Mouse (Mus musculus) frontal cortex, postnatal 10 days (tissue): ENCODE measurements around the gene Cdc42ep3.

Source experiments
- DNase-seq, 2 experiments: peaks; one replicate each; pipeline ENCODE4 v3.0.0; 2022; ENCODE audit warnings: low spot score in 2 of 2, mixed read lengths in 1 of 2

Cdc42ep3 gene

DNA sequence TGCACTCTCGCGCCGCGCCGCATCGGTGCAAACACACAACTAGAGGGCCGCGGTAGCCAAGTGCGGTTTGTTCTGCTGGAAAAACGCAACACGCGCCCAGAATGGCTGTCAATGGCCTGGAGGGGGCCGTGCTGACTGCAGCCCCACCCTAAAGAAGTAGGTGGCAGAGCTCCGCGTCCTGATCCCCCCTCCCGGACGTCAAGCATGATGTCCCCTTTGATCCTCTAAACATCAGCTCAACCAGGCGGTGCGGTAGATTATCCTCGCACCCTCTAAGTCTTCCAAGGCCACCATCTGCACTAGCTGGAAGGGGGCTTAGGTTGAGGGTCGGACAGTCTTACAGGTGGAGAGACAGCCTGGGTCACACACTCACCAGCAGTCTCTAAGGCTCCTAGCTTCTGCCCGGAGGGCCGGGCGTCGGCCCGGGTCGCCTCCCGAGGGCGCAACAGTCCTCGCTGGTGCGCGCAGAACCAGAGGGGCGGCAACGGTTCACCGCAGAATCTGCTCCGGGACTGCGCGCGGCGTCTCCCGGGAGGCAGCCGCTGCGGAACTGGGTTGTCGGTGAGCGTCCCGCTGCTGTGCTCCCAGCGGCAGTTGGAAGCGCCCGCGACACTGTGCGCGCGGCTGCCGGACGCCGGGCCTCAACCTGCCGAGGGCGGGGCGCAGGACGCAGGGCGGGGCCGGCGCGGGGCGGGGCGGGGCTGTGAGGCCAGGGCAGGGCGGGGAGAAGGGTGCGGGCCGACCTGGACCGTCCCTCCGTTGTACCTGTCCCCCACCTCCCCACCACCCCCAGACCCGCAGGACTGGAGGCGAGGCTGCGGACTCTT lies at the start of gene Cdc42ep3:
Gene Cdc42ep3 (minus strand): TSS at position 648 of the 827 bp plus-strand sequence.
- DNase-seq = peak; percentile 44 to 62

DNA sequence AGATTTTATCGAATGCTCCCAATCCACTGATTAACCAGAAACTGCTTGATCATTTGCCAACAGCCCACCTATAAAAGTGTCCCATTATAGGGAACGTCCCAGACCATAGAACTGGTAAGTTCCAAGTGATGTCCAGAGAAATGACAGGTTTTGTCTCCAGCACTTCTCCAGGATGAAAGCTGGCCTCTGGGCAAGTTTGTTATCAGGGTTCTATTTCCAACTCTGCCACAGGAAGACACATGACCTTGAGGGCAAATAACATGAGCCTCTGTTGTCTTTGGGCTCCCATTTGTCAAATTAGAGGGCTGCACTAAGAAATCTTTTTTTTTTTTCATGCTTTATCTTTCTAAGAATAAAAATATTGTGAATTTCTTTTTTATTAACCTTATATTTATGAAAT lies 45.5 kb upstream of the Cdc42ep3 start:
- DNase-seq = no peak

DNA sequence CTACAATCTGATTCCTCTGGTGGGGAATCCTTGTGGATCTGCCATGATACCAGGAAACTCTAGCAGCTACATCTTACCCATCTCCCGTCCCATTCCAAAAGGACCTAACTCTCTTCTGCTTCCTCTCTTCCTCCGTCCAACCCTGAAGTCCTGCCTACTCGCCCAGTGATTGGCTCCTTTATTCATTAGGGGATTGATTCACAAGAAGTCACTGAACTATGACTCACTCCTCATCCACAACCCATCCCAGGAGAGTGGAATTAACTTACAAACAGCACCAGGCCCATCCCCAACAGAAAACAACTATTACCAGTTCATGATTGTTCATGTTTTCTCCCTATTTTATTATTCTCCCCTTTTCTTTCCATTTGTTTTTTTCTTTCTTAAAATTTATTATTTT lies 43.5 kb upstream of the Cdc42ep3 start:
- no peak for DNase-seq

DNA sequence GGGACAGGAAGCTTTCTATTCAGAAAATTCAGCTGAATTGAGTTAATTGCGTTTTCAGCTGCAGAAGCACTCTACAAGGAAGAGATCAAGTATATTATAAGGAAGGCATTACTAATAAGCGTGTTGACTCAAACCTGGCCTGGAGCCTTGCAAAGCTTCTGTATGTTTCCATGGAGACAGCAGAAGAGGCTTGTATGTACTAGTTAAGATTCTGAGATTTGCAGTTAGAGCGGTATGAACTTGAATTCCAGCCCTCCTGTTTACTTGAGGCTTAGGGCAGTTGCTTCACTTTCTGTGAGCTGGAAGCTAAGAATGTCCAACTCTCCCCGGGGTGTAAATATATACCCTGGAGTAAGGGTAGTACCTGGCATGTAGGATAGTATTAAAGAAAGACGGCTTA lies 39.9 kb upstream of the Cdc42ep3 start:
- DNase-seq = no peak

DNA sequence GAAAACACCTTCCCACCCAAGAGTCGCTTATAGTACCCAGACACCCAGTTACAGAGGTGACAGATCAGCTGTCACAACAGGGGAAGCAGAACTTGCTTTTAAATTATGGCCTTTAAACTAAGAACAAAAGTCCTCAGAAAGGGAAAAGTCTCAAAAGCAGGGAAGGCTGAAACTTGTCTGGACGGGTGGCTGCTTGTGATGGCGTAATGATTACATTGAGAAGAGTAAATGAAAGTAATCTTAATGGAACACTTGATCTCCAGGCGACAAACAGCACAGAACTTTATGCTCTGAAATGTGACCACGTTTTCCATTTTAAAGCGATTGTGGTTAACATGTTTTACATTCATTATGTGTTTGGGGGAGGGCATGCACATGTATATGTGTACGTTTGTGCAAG lies 39.0 kb upstream of the Cdc42ep3 start:
- DNase-seq = no peak

DNA sequence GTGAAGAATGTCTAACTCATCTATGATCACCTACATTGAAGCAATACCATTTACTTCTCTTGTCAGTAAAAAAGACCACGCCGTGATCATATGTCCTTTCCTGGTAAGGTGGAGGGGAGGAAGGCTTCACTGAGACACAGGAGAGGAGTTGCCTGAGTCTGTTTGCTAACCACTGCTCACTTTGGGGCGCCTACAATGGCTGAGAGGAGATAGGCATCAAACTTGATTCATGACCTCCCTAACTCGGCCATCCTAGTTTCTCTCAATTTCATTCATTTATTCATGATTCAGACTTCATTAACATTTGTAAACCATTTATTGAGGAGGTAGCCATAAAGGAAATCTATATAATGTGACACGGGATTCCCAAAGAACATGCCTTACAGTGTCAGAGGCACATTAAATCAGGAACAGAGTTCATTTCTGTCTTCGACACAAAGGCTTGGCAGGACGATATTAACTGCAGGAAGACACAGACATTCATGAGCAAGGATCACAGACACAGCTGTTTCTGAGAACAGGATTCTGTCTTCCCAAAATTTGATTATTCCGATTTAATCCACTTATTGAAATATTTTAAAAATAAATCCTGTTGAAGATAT lies 32.7 kb upstream of the Cdc42ep3 start:
- no peak for DNase-seq

DNA sequence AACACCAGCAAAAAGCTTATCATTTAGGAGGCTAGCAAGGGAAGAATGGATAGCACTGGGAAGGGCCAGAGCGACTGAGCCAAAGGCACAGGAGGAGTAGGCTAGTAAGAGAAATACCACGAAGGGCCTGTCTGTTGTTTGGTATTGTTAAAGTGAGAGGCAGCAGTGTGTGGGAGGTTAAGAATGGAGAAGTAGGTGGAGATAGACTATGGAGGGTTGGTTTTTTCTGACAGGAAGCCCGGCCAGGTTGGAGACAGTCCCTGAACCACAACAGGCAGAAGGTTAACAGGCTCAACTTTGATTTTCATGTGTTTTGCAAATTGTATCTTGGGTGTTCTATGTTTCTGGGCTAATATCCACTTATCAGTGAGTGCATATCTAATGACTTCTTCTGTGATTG lies 26.6 kb upstream of the Cdc42ep3 start:
- DNase-seq = no peak

DNA sequence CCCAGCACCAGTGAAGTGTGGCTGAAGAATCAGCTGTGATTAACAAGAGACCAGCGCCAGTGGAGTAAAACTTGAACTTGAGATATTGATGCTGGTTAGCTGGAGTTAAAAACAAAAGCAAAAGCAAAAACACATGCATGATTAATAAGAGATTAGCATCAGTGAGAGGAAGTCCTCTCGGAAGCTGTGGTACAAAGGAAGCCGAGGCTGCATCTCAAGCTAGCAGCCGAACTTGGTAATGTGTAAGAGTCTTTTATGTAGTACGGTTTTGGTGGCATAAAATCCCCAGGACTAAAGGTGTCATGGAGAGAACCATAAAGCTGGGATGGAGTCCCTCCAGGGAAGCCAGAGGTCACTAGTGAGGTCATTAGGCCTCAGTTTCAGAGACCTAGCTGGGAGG lies 24.3 kb upstream of the Cdc42ep3 start:
- DNase-seq = no peak

DNA sequence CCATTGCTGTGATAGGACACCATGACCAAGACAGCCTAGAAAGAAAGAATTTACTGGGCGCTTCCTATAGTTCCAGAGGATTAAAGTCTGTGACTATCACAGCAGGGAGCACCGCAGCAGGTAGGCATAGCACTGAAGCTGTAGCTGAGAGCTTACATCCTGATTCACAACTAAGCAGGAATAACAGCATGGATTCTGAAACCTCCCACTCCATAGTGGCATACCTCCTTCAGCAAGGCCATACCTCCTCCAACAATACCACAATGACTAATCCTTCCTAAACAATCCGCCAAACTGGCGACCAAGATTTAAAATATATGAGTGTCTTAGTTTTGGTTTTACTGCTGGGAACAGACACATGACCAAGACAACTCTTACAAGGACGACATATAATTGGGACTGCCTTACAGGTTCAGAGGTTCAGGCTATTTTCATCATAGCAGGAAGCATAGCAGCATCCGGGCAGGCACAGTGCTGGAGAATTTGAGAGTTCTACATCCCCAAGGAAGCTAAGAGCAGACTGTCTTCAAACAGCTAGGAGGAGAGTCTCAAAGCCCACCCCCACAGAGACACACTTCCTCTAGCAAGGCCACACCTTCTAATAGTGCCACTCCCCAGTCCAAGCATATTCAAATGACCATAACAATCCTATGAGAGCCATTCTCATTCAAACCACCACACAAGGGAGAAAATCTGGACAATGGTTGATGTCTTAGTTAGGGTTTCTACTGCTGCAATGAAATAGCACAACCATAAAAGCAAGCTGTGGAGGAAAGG lies 21.7 kb upstream of the Cdc42ep3 start:
- no peak for DNase-seq

DNA sequence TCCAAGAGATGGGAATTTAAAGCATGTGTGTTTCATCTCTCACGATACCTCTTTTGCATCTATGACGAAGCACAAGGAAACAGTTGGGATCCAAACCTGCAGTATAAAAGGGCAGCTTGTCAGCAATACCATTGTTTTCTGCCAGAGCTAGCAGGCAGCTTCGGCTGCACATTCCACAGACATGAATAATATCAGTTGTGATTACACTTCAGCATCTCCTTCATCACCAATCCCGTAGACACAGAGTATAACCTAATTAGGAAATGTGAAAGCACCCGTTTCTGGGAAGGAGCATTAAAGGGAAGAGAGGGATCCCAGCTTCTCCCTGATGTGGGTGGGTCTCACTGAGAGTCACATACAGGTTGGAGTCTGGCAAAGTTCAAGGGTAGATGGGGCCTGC lies 18.1 kb upstream of the Cdc42ep3 start:
- DNase-seq = no peak

DNA sequence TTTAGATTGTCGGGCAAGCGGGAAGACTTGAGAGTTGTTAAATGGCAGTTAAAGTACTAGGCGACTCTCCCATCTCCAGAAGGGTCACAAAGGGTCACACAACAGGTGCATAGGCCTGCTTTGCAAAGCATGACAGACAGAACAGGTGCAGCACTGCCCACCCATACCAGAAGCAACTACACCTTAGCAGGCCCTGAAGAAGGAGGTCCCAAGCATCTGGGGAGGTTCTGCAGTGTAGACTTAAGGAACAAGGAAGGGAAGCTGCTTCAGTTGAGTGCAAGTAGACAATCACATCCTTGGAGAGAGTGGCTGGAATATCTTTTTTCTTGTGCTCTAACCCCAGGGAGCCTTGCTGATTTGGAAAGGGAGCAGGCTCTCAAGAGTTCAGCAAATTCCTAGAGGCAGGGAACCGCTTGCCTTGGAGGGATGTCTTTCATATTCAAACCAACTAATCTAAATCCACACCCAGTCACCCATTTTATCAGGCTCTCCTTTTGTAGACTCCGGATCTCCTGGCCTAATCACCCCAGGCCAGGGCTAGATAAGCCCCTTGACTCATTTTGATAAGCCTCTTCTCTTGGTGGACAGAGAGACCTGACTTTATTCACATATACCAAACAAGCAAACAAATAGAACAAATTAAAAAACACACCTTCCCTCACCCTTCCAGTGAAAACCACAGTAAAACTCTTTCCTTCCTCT lies 10.0 kb upstream of the Cdc42ep3 start:
- DNase-seq = no peak

DNA sequence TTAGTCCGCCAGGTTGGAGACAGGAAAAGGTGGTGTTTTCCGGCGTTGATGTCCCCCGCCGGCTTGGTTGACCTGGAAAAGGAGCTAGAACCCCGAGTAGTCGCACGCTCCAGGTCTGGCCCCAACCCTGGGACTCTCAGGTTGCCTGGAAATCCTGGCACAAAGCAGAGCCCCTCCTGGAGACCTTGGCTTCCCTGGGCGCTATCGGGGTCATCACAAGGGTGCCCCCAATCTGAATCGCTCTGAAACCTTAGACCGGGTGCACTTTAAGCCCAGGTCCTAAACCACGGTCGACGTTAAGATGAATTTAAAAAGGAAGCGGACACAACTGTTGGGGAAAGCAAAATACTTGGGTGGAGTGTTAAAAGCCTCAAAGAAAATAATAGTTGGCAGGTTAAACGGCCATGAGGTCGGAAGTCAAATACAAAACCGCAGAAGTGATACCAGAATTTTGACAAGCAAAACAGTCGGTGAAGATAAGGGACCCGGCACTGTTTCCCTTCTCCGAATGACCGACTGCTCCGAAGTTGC lies 1.2 kb upstream of the Cdc42ep3 start:
- DNase-seq = peak in 1 of 2 experiments; percentile 27

DNA sequence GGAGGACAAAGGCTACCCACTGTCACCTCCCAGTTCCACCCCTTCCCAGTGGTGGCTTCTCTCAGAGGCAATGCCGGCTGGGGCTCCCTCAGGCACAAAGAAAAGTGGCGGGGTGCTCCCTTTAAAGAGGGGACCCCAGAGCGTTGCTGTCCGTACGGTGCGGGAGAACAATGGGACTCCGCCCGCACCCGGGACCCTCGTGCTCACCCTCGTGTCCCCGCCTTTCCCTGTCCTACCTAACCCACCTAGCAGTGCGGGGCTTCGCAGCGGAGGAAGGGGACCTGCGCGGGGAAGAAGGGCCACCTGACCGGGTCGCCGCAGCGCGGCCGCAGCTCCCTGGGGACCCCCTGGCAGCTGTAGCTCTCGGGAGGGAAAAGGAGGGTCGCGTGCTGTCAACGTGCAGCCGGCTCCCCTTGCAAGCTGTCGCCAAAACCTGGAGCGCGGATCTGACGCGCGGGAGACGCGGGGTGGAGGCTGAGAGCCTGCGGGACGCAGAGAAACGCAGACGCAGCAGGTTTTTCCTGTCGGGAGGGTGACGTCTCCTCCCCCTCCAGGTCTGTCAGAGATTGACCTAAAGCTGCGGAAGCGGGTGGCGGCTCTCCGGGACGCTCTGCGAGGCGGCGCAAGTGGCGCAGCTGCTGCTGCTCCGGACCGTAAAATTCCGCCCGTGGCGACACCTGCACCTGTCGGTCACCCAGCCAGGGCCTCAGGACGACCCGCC lies 540 bp upstream of the Cdc42ep3 start:
- peak; percentile 73 to 81 for DNase-seq

DNA sequence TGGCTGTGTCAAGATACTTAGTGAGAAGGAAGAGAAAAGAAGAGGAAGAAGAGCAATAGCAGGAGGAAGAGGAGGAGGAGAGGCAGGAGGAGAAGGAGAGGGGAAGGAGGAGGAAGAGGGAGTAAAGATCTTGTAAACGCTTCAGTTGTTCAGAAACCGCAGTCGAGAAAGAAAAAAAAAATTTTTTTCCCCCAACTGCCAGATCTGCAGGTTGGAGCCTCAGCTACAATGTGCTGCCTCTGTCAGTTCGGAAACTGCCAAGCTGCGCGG lies 782 bp downstream of the Cdc42ep3 start:
- DNase-seq = no peak

DNA sequence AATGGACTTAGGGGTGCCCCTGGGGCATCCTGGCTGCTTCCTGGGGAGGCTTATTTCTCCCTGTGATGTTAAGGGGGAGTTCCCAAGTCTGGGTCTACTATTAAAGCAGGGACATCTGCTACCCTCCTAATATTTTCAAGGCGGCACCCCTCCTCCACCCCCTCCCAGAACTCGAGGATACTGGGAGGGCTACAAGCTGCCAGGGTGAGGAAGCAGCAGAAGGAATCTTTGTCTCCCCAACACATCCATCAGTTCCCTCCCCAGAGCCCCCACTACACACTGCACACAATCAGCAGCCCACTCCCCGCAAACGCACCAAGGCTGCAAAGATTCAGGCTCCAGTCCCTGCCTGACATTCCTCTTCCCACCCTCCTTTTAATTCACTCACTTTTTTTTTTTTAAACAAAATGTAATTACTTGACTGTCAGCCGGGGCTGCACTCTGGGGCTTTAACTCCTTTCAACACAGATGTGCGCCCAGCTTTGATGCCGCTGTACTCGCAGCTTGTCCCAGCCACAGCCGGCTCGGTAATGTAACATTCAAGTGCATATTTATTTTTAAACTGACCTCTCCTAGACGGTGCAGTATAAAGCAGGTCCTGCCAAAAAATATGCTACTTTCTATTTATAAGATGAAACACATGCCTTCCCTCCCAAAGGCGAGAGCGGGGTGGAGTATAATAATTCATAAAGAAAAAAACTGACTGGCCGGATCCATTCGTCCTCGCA lies 1.3 kb downstream of the Cdc42ep3 start:
- DNase-seq = no peak

DNA sequence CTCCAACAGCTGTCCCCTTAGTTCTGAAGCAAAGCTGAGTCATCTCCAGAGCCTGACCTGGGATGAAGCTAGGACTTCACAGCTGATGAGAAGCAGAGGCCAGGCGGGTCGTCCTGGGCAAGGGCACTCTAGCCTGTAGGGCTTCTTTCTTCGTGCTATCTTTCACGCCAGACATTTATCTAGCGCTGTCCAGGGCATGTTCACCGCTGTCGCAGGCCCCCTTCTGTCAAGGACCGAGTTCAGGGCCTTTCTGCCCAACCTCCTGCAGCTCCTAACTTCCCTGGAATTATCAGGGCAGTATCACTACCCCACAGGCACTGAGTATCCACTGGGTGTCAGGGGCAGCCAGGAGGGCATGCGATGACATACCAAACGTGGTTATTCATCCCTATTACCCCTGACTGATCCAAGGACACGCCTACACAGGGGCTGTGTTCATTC lies 4.1 kb downstream of the Cdc42ep3 start:
- DNase-seq = no peak

DNA sequence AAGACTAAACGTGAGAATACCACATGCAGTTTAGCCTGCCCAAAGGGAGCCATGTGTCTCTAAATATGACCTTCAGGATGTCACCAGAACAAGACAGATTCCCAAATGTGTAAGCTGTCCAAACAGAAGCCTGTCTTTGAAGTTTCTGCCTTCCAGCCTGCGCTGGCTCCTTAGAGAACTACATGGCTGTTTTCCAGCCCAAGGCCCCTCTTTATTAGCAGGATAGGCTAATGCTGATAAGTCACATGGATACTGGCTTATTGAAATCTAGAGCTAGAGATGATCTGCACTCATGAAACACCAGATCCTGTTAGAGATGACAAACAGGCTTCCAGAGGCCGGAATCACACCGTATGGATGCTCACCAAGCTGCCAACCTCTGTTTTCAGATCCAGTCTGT lies 5.5 kb downstream of the Cdc42ep3 start:
- DNase-seq = no peak

DNA sequence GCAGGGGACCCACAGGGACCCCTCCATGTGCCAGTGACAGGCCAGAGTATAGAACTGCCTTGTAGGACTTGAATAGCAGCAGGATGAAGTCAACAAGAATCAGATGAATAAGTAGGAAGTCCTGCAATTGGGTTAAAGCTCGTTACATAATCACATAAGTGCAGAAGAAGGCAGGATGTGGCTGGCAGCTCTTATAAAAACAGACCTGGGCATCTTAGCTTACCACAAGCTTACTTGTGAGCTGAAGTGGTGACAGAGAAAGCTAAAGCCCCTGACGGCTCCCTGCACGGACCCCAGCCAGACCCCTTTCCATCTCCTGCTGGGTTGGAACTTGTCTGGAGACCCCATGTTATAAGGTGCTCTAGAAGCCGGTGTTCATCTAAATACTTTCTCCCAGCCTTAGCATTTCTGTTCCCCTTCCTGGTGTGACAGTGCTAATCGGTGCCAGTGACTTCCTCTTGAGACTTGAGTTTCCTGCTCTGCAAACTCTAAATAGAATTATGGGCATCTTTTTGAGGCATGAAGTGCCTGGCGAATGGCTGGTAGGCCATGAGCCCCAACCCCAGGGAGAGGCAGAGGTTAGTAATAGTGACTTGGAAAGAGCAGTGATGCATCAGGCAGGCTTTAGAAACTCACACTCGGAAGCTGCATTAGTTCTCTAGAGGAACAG lies 6.8 kb downstream of the Cdc42ep3 start:
- no peak for DNase-seq

DNA sequence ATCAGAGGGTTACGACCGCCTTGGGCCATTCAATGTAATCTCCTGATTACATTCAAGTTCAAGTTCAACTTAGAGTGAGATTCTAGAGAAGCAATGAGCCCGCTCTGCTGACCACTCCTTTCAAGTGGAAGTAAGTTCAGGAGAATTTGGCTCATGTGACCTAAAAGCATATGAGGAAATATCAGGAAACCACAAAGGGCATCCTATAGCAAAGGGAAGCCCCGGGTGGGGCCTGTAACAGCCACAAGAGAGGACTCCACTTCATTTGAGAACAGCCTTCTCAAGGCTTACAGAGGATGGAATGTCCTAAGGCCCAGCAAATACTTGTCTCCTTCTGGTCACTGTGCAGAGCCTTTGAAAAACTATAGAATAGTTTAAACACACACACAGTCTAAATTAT lies 7.6 kb downstream of the Cdc42ep3 start:
- no peak for DNase-seq
